Mouse (Mus musculus) gastrocnemius, postnatal 36 days (tissue): ENCODE measurements around the gene Rapgef2. TPM values are rescaled to one million over a fixed set of nuclear protein-coding genes. Genes with fewer than 3 reads are reported as not detected.

Experiments
- DNase-seq, 2 experiments: peaks; one replicate each; pipeline ENCODE4 v3.0.0; 2022
- intact Hi-C: fragments of 180-260 bp; cut with DNase I; formaldehyde crosslinking; loops from one replicate; pipeline ENCODE4 v1.15.1; 2025
- total RNA-seq, 2 experiments: library from RNA; stranded (reverse); gene quantifications; 2 replicates each; pipeline ENCODE4 v1.2.3; 2021

Gene Rapgef2
- total RNA-seq, 2 experiments from 2014 or later, result 13.6 to 16.0 TPM

DNA sequence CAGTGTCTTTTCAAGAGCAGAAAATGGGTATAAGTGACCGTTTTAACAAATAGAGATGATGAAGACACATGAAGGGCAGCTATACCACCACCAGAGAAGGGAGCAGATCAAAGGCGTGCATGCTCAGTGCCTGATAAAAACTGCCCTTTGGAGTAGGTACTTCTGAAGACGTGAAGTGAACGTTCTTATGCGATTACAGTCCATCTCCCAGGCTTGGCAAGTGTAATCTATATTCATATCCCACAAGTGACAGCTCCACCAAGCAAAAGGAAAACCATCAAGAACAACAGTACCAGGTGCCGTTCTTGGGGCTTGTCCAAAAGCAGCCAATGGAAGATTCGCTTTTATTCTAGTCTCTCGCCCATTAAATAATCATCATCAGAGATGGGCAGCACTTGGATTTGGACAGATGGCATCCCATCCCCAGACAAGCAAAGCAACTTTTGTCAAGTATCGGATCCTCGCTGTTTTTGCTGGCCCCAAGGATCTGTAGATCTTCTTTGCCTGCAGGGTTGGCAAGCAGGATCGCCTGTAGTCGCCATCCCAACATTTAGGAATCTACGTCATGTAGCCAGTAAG is 1.1 kb downstream of the Rapgef2 start:
- intact Hi-C loops, result loop anchor here (5.0 kb wide), 3 partner anchors 43 to 302 kb away; no protein-coding TSS in a partner anchor
- DNase-seq, result no peak

DNA sequence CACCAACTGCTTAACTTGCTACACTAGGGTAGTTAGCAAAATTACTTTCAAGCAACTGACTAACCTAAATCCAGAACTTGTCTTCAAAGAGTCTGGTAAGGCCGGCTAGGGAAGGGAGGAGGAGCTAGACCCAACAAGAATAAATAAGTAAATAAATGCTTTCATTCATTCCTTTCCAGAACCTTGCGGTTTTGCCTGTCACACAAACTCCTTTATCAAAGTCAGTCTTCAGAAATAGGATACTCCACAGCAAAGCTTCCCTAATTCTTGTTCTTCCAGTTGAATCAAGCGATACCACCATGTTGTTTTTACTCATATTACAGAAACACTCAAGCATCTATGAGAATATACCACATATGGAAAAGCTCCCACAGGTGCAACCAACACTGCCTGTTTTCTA is 2.3 kb downstream of the Rapgef2 start:
- intact Hi-C loops, result no loop called here
- no peak for DNase-seq

DNA sequence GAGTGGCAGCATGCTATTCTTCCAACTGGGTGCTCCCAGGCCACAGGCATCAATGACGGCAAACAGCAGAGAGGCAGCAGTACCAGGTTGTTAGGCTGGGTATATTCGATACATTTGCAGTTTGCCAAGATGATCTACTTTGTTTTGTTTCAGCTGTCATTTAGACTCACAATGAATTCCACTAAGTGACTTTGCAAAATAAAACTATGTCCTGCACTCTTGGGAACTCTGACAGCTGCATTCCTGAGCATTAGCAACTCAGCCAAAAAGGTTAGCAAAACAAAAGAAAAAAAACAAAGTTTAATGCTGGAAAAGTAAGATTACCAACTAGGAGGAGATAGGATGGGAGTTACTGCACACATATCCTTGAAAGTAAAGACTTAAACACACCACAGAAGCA is 3.3 kb downstream of the Rapgef2 start:
- intact Hi-C loops, result no loop called here
- DNase-seq, result no peak

DNA sequence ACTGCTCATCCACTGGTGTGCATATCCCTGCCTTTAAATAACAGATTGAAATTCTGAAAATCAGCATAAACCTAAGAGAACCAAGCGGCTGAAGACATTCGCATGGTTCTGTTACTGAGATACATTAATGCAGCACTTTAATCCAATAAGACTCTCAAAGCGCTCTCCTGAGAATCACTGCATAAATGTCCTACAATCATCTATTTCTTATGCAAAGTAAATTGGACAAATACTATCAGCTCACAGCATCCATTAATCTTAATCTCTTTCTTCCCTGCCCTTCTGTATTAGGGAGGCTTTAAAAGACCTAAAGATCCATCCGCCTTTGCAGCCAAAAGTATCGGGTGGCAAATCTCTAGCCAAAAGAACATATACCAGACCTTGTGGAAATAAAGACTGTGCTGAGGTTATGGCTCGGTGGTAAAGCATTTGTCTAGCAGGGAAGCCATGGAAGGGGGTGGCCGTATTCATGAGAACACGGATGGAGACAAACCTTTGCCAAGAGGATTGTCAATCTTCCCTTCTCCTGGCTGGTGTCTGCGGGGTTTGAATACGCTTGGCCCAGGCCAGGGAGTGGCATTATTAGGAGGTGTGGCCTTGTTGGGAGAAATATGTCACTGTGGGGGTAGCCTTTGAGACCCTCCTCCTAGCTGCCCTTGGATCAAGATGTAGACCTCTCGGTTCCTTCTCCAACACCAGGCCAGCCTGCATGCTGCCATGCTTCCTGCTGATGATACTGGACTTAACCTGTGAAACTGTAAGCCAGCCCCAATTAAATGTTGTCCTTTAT is 10.3 kb downstream of the Rapgef2 start:
- DNase-seq, result no peak
- intact Hi-C loops, result loop anchor here (2.0 kb wide), 1 partner anchor 15 kb away; no protein-coding TSS in a partner anchor

DNA sequence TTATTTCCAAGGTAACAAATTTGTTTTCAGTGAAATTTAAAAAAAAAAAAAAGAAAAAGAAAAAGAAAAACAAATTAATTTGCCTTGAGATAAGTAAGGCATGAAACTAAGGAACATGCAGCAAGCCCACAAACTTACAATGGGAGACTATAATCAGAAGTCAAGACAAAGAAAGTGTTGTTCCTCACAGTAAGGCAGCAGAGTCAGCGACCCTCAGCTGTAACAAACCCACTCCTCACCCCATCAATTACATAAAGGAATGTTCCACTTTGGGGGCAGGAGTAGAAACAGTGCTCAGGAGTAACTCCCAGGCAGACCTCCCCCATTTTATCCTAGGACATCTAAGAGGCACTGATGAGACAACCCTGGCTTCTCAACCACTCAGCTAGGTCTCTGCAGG is 13.0 kb downstream of the Rapgef2 start:
- intact Hi-C loops, result no loop called here
- no peak for DNase-seq

DNA sequence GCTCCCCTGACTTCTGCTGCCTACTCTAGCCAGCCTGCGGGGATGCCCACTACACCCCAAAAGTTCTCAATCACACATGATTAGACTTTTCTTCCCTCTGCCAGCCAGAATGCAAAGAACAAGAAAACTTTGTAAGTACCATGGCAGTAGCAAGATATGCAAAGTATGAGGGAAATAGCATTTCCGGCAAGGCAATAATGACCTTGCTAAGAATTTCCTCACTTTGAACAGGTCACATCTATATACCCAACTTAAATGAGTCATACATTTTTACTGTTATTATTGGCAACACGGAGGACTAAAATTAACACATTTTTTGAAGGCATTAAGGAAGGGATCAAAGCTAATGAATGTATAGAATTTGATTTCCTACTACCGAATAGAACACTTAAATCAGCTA is 13.4 kb downstream of the Rapgef2 start:
- no peak for DNase-seq

DNA sequence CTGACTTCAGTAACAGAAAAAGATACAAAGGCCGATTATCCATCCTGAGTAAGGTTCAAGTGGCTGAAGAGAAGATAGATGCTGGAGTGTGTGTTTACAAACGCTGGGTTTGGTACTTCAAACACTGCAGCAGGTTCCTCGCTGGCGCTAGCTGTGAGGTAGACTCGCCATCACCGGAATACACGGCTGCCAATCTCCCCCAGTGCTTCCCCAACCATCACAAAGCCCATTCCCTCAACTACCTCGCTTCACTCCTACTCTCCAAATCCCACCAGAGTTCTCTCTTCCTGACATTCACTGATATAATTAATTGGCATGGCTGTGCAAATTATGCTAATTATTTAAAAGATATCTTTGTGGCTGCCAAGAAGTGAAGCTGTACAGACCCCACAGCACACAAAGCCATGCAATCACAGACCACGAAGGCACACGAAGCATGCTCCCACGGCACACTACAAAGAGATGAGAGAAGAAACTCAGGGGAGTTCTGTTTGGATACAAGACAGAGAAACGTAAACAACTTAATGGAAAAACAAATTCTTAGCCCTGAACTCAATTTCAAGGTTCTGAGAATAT is 15.2 kb downstream of the Rapgef2 start:
- intact Hi-C loops, result no loop called here
- no peak for DNase-seq

More for the DNA sequence above, 13.4 kb downstream of the Rapgef2 start:
- intact Hi-C loops, result no loop called here

DNA sequence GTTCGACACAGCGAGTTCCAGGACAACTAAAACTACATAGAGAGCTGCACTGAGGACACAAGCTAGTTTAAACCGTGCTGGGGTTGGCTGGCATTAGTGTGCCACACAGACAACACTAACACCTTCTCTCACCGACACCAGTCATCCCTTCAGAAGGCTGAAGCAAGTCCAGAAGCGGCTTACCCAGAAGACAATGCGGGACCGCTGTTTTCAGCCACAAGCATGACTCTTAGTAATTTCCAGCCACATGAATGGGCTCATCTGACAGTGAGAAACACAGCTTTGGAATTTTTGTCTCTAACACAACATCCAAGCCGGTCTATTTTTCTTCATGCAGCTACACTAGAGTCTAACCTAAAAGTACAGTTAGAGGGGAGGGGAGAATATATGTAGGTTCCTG is 16.4 kb downstream of the Rapgef2 start:
- intact Hi-C loops, result no loop called here
- no peak for DNase-seq

DNA sequence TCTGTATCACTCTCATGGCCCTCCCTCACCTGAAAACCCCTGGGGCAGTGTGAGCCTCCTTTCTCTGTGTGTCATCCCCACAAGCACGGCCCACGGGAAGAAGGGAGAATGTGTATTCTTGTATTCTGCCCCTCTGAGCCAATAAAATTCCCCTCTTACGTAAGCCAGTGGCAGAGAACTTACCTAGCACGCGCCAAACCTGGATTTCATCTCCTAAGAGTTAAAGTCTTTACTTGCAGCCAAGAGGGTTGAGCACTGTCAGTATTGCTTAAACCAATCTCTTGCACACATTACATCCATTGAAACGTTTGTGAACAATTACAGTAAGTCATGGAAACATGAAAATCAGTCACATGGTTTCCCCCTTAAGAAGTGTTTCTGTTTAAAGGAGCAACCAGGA is 19.3 kb downstream of the Rapgef2 start:
- no peak for DNase-seq
- intact Hi-C loops, result no loop called here

DNA sequence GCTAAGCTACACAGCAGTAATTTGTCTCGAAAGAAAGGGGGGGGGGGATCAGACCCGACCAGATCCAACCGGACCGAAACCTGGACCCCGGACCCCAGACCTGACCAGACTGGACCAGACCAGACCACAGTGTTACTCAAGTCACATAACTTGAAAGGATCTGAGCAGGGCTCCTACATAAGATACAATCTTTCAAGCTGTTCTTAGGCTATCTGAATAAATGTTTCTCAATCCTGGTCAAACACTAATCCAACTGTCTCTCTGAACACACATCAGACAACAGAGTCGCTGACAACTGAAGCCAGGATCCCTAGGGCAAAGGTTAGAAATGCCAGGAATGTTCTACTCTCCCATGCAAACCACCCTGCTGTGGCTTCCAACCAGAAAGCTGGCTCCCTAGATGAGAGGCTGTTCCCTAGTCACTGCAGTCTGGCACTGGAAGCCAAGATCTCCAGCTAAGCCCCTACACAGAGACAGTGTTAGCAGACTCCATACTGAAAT is 24.5 kb downstream of the Rapgef2 start:
- no peak for DNase-seq
- intact Hi-C loops, result loop anchor here (2.0 kb wide), 1 partner anchor 15 kb away; no protein-coding TSS in a partner anchor

DNA sequence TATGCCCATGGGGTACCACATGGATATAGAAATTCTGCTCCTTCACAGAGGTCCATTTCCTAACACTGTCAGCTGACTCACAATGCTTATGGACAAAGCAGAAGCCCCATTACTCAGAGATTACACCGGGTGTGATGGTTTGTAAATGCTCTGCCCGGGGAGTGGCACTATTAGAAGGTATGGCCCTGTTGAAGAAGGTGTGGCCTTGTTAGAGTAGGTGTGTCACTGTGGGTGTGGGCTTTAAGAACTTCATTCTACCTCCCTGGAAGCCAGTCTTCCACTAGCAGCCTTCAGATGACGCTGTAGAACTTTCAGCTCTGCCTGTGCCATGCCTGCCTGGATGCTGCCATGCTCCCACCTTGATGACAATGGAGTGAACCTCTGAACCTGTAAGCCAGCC is 32.3 kb downstream of the Rapgef2 start:
- intact Hi-C loops, result no loop called here
- no peak for DNase-seq

DNA sequence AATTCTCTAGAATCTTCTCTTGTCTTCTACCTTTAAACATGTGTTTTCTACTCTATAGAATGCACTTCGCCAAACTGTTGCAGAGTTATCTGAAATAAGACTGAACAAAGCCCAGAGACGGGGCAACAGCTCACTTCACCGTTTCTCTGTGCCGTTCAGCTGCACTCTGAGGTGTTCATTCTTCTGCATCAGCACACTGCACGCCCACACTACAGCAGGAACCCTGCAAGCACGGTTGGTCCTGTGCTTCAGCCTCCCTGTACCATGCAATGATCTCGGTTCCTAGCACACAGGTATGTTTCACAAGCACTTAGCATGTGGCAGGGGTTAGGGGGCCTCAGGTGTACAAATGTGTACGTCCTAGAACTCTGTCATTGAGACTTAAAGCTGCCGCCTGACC is 32.9 kb downstream of the Rapgef2 start:
- intact Hi-C loops, result no loop called here

DNA sequence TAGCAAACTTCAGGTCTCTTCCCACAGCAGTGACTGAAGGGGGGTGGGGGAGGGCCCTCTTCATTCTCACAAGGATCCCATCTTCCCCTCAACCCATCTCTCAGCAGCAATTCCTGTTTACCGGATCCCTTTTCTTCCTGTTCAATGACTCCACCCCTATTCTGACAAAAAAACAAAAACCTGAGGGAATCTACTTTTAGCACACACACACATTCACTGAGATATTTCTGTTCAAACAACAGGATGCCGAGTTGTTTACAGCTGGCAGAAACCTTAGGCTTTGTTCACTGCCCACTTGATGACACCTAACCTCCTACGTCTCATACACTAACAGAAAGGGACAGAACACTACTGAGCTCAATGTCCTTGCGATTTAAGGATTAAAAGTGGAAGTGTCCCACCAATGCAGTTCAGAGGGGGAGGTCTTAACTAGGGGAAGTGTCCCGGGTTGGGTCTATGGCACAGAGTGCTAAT is 33.4 kb downstream of the Rapgef2 start:
- intact Hi-C loops, result no loop called here
- DNase-seq, result no peak

More for the DNA sequence above, 32.9 kb downstream of the Rapgef2 start:
- no peak for DNase-seq

DNA sequence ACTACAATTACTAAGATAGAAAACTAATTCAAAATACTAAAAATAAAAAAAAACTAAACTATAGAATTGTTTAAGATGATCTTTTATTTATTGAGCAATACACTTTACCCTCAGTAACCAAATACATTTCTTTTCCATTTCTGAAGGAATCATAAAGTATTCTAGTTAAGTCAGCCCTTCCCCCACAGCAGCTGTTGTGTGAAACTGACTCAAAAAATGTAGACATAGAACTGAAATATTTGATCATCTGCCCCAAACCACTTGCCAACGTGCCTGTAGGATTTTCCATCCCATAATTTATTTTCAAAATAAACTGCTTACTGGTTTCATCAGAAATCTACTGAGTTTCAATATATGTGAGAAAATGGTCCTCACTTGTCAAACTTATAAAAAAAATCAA is 36.4 kb downstream of the Rapgef2 start:
- no peak for DNase-seq
- intact Hi-C loops, result no loop called here

DNA sequence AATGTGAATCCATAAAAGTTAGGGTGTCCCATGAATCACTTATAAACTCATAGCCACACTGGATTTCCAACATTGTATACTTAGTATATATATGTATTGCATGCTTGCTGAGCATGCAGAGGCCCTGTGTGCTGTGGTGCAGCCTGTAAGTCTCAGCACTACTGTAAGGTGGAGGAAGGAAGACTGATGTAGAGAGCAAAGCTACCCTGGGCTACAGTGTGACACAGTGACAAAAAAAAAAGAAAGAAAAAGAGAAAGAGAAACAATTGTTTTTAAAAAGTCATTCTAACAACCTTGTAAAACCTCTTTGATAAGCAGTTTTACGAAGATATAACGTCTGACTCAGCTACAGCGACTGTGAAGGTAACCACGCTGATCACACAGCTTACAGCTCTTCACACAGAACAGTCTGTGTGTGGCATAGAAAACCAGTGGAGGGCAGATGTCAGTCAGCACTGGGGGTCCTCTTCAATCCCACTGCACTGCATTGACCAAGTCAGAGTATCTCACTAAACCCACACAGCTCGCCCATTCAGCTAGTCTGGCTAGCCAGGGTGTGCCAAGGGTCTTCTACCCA is 37.6 kb downstream of the Rapgef2 start:
- no peak for DNase-seq
- intact Hi-C loops, result no loop called here

DNA sequence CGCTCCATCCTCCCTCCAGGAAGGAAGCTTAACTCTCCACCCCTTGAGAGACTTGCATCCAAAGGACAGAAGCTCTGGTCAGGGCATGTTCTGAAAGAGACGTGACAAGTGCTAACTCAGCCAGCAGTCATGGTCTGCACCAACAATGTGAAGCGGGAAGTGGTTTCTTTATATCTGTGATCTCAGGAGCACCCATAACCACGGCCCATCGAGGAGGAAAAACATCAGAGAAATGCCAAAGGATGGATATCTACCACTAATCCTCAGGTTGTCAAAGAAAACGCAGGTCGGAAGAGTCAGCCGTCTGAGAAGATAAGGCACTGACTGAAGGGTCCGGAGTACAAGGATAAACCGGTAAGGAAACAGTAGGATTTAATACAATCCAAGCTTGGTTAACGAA is 38.1 kb downstream of the Rapgef2 start:
- intact Hi-C loops, result no loop called here
- DNase-seq, result no peak

DNA sequence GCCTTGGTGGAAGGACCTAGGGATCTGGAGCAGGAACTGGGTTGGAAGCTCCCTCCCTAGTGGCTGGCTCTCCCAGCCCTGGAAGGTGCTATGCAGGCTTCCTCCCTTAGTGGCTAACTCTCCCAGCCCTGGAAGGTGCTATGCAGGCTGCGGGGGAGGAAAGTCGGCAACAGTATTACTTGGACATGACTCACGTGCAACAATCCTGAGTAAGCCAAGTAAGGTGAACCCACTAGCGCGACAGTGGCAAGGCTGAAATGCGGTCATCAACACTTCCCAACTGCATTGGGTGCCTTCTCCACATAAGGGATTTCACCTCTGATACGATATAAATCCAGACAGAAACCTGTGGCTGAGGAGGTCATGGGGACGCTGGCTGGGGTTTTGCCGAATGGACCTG is 42.0 kb downstream of the Rapgef2 start:
- intact Hi-C loops, result loop anchor here (5.0 kb wide), 1 partner anchor 43 kb away; the partner anchor contains the start of gene Rapgef2
- DNase-seq, result no peak

DNA sequence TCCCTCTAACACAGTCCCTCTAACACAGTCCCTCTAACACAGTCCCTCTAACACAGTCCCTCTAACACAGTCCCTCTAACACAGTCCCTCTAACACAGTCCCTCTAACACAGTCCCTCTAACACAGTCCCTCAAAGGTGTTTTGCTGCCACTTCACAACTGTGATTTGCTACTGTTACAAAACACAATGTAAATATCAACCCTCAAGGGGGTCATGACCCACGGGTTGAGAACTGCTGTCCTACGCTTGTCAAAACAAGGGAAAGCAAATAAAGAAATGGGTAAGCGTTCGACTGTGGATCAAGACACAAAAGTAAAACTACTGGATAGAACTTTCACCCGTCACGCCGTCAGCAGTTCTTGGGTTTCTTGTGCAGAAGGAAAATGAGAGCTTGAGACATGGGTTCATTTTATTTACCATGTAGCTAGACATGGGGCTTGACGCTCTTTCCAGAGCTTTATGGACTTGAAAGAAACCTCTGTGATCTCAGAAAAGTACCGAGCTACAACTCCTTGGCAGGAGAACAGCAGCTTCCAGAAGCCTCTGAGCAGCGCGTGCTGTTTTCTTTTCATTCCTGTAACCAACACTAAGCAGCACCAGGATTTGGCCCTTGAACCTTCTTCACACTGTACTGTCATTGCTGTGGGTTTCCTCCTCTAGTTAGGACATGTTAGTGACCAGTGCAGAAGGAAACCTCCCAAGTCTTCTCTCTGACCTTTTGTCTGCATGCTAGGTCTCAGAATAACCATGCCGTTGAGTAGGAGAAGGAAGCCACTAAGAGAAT is 43.2 kb downstream of the Rapgef2 start:
- intact Hi-C loops, result loop anchor here (5.0 kb wide), 1 partner anchor 44 kb away; the partner anchor contains the start of gene Rapgef2
- no peak for DNase-seq

DNA sequence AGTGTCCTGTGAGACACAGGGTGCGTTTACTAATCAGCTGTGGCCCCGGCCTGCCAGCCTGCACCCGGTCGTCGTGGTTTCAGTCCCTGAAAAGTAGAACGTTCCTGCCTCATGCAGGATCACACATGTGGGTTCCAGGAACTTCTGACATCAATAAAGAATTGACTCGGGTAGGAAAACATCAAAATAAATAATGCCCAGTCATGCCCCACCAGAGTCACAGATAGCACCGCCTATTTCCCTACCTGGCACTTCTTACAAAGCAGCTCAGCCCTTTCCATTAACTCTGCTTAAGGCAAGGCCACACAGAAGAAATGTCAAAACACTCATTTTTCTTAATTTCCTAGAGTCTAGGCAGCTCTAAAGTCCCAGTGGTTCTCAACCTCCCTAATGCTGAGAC is 44.0 kb downstream of the Rapgef2 start:
- intact Hi-C loops, result loop anchor here (5.0 kb wide), 1 partner anchor 45 kb away; the partner anchor contains the start of gene Rapgef2
- no peak for DNase-seq

DNA sequence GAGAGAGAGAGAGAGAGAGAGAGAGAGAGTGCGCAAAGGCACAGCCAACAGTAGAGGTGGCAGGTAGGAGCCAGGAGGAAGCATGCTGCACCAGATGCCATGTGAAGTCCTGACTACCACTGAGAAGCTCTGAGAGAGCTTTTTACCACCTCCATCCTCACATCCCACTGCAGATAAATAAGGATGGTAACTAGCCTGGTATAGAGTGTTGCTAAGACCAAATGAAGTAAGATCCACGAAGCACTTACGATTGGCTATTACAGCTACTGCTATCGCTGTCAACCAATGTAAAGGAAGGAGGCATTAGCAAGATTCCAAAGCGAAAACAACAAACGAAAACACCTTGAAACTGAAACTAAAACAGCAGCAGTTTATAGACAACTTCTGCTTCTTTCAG is 47.3 kb downstream of the Rapgef2 start:
- no peak for DNase-seq
- intact Hi-C loops, result no loop called here
